Comparison of ENCODE assay signal across 10 mouse cellular contexts in genomic region chr10:39487740-39488415, GRCm38 (mm10).
DNase-seq lines count a peak whose midpoint lies in the region; ATAC-seq and TF ChIP-seq lines count a peak whose summit lies in the region.
"Had no signal": no experiment of that assay in that cellular context is flagged by ENCODE, and none has a peak within 500 bp of the region (broad histone marks: within the 10 kb centered on the region; RNA-seq: fewer than 3 reads in every experiment).

No protein-coding gene starts in this region.

- WGBS in embryonic facial prominence, embryonic 12.5 days: 85% methylated on average over 14 of the region's 14 CpGs
- 84% methylated on average over 14 of the region's 14 CpGs for WGBS in embryonic facial prominence, embryonic 10.5 days
- 78% methylated on average over 14 of the region's 14 CpGs for whole genome bisulfite sequencing in spleen, adult 2 months
- WGBS in midbrain, postnatal 0 days: 71% methylated on average over 14 of the region's 14 CpGs
- WGBS in cerebellum, adult 2 months: 66% methylated on average over 14 of the region's 14 CpGs

- H3K4me2 ChIP-seq in embryonic facial prominence, embryonic 12.5 days (replicated peaks): no peak overlapping the region
- H3K4me2 ChIP-seq in midbrain, postnatal 0 days (ENCODE audit: low read depth, low read length, poor library complexity, severe bottlenecking): no peak overlapping the region
- H3K4me2 ChIP-seq: intestine, embryonic 15.5 days; lung, embryonic 15.5 days had no signal

- H3K36me3 ChIP-seq in embryonic facial prominence, embryonic 12.5 days: no peaks in the 10 kb centered on the region
- peaks cover 14% of the 10 kb centered on the region for H3K36me3 ChIP-seq in embryonic facial prominence, embryonic 10.5 days (replicated peaks)
- H3K36me3 ChIP-seq in spleen, adult 2 months (ENCODE audit: control insufficient read depth, insufficient read depth, low read length): no peaks in the 10 kb centered on the region
- H3K36me3 ChIP-seq in midbrain, postnatal 0 days (ENCODE audit: insufficient read depth, low read length): no peaks in the 10 kb centered on the region
- H3K36me3 ChIP-seq: intestine, embryonic 15.5 days; lung, embryonic 15.5 days had no signal

- H3K4me1 ChIP-seq in embryonic facial prominence, embryonic 12.5 days: peaks cover 39% of the 10 kb centered on the region
- peaks cover 58% of the 10 kb centered on the region for H3K4me1 ChIP-seq in embryonic facial prominence, embryonic 10.5 days
- H3K4me1 ChIP-seq in spleen, adult 2 months (ENCODE audit: control insufficient read depth, insufficient read depth, insufficient read length): peaks cover 43% of the 10 kb centered on the region
- peaks cover 19% of the 10 kb centered on the region; the same call in 1 of the 2 replicates for H3K4me1 ChIP-seq in midbrain, postnatal 0 days (ENCODE audit: insufficient read depth, low read length)
- H3K4me1 ChIP-seq in cerebellum, adult 2 months (ENCODE audit: control insufficient read depth, insufficient read depth, low read length): peaks cover 28% of the 10 kb centered on the region; the same call in 1 of the 2 replicates

- H3K27me3 ChIP-seq in embryonic facial prominence, embryonic 12.5 days: no peaks in the 10 kb centered on the region
- no peaks in the 10 kb centered on the region for H3K27me3 ChIP-seq in embryonic facial prominence, embryonic 10.5 days (replicated peaks; ENCODE audit: low read depth, poor library complexity, severe bottlenecking)
- H3K27me3 ChIP-seq in spleen, adult 2 months (ENCODE audit: control insufficient read depth, insufficient read depth, low read length): no peaks in the 10 kb centered on the region
- no peaks in the 10 kb centered on the region for H3K27me3 ChIP-seq in midbrain, postnatal 0 days (ENCODE audit: insufficient read depth, low read length)
- H3K27me3 ChIP-seq in cerebellum, adult 2 months (ENCODE audit: control insufficient read depth, insufficient read depth, low read length): no peaks in the 10 kb centered on the region
- H3K27me3 ChIP-seq: intestine, embryonic 15.5 days; lung, embryonic 15.5 days had no signal

- TF ChIP-seq POLR2A in spleen, adult 2 months (IDR thresholded peaks at IDR 0.05; ENCODE audit: low read depth, low read length): no peak
- TF ChIP-seq POLR2A in cerebellum, adult 2 months (IDR thresholded peaks at IDR 0.05; ENCODE audit: borderline replicate concordance, insufficient read depth, low read length): no peak

- H3K4me3 ChIP-seq in embryonic facial prominence, embryonic 12.5 days: no peak overlapping the region
- H3K4me3 ChIP-seq in embryonic facial prominence, embryonic 10.5 days: no peak overlapping the region
- H3K4me3 ChIP-seq in spleen, adult 2 months (ENCODE audit: extremely low read depth, insufficient read depth, insufficient read length): no peak overlapping the region
- H3K4me3 ChIP-seq in midbrain, postnatal 0 days (ENCODE audit: low read depth, low read length): no peak overlapping the region
- H3K4me3 ChIP-seq in cerebellum, adult 2 months (replicated peaks; ENCODE audit: insufficient read depth, low read depth, low read length): no peak overlapping the region
- H3K4me3 ChIP-seq: intestine, embryonic 15.5 days; lung, embryonic 15.5 days had no signal

- TF ChIP-seq CTCF in spleen, adult 2 months (IDR thresholded peaks at IDR 0.05; ENCODE audit: extremely low read depth, insufficient read depth, insufficient read length, insufficient replicate concordance): no peak
- TF ChIP-seq CTCF in midbrain, postnatal 0 days (IDR thresholded peaks at IDR 0.05): no peak
- no peak for TF ChIP-seq CTCF in cerebellum, adult 2 months (IDR thresholded peaks at IDR 0.05; ENCODE audit: borderline replicate concordance, insufficient read depth, low read depth, low read length)

- no peak overlapping the region for H3K9ac ChIP-seq in embryonic facial prominence, embryonic 12.5 days
- no peak overlapping the region for H3K9ac ChIP-seq in midbrain, postnatal 0 days (replicated peaks; ENCODE audit: low read length, poor library complexity, severe bottlenecking)
- H3K9ac ChIP-seq: intestine, embryonic 15.5 days; lung, embryonic 15.5 days had no signal

- no peaks in the 10 kb centered on the region for H3K9me3 ChIP-seq in embryonic facial prominence, embryonic 12.5 days
- H3K9me3 ChIP-seq in embryonic facial prominence, embryonic 10.5 days: peaks cover 4% of the 10 kb centered on the region; the same call in 1 of the 2 replicates
- no peaks in the 10 kb centered on the region for H3K9me3 ChIP-seq in midbrain, postnatal 0 days (ENCODE audit: low read length)
- H3K9me3 ChIP-seq: intestine, embryonic 15.5 days; lung, embryonic 15.5 days had no signal

- ATAC-seq in embryonic facial prominence, embryonic 12.5 days (ENCODE audit: insufficient number of reproducible peaks, insufficient read depth, low FRiP score, low TSS enrichment): peak; percentile 31; the same call in 1 of the 2 replicates
- ATAC-seq in midbrain, postnatal 0 days (ENCODE audit: low FRiP score): no peak
- ATAC-seq: intestine, embryonic 15.5 days had no signal

- DNase-seq in embryonic facial prominence, embryonic 10.5 days (ENCODE audit: low spot score): no peak
- DNase-seq in spleen, adult 2 months (ENCODE audit: low read depth in 1 of 2, low spot score in 2 of 2): no peak
- no peak for DNase-seq in spleen, postnatal 36 days (ENCODE audit: low spot score in 2 of 2)
- no peak for DNase-seq in midbrain, postnatal 0 days (ENCODE audit: low spot score)
- DNase-seq in right cerebral cortex, adult 2 months (ENCODE audit: low spot score in 2 of 2): no peak
- no peak for DNase-seq in cerebellum, adult 2 months
- DNase-seq in right cerebral cortex, postnatal 4 days: no peak

- H3K27ac ChIP-seq in embryonic facial prominence, embryonic 12.5 days: no peak overlapping the region
- H3K27ac ChIP-seq in embryonic facial prominence, embryonic 10.5 days (replicated peaks): no peak overlapping the region; the same call in 1 of the 2 replicates
- peak overlapping the region; percentile 52 for H3K27ac ChIP-seq in spleen, adult 2 months (ENCODE audit: insufficient read depth, low read length)
- 0 out of 2 replicates have a peak overlapping the region, but pooled peaks have one; percentile 26 for H3K27ac ChIP-seq in midbrain, postnatal 0 days (ENCODE audit: low read depth, low read length)
- no peak overlapping the region for H3K27ac ChIP-seq in cerebellum, adult 2 months (ENCODE audit: insufficient read depth, low read length)
- H3K27ac ChIP-seq: intestine, embryonic 15.5 days; lung, embryonic 15.5 days had no signal

Comparison
In these comparisons a context has a peak if more than half of its experiments do, and no peak if none do; other contexts are left out.
1. H3K27ac ChIP-seq: peak in spleen, adult 2 months (single experiment) and midbrain, postnatal 0 days (single experiment); none in embryonic facial prominence, embryonic 12.5 days (single experiment), embryonic facial prominence, embryonic 10.5 days (single experiment) and cerebellum, adult 2 months (single experiment).